In the genomic region with DNA sequence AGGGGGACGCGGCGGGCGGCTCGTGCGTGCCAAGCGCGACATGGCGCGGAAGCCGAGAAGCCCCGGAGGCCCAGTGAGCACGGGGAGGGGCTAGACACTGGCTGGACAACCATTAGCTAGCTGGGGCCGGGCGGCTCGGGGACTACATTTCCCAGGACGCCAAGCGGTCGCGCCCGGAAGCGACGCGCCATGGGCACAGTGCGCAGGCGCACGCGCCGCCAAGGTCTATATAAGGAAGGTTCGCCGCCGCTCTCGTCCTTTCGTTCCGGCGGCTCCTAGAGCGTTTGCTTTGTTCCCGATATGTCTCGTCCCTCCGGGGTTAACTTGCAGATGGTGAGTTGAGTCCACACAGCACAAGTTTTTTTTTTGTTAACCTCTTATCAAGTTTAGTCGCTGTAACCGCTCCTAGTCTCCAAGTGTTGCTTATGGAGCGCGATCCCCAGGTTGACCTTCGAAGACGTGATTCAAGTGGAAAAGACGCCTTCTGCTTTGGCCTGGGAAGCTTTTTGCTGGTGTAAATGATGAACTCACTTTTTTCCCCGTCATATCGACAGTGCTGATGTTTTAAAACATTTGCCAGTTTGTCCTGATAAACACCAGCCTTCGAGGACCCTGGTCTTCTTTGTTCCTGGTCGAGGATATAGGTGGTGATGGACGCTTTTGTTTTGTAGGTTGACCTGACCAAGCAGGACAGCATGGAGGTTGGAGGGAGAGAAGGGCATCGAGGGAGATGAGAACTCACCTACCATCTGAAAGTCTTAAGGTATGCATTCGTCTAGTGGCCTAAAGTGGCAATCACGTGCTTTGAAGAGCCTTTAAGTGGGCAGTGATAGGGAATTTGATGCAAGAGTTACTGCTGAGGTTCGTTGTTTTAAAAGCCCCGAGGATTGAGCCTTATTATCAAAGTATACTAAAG, we compare ENCODE assay signal across 8 mouse cellular contexts. TPM values are rescaled to one million over a fixed set of nuclear protein-coding genes. Genes with fewer than 3 reads are reported as not detected.
A peak's percentile ranks its signal among the peaks of the same experiment; 100 is the strongest.
DNase-seq lines count a peak whose midpoint lies in the region; ATAC-seq and TF ChIP-seq lines count a peak whose summit lies in the region.

A gene (minus strand): TSS at position 51 of the 916 bp plus-strand sequence.

- H3K27ac ChIP-seq in embryonic facial prominence, embryonic 14.5 days (replicated peaks; ENCODE audit: low read depth, low read length): peak within 1 kb of the TSS; percentile 86
- peak within 1 kb of the TSS; percentile 87 for H3K27ac ChIP-seq in limb, embryonic 14.5 days (replicated peaks; ENCODE audit: low read depth, low read length)
- peak within 1 kb of the TSS; percentile 84 for H3K27ac ChIP-seq in midbrain, postnatal 0 days (ENCODE audit: low read depth, low read length)

- peaks cover 16% of the 10 kb centered on the region for H3K4me1 ChIP-seq in embryonic facial prominence, embryonic 14.5 days (ENCODE audit: control insufficient read depth, insufficient read depth, low read length)
- peaks cover 19% of the 10 kb centered on the region for H3K4me1 ChIP-seq in limb, embryonic 14.5 days (ENCODE audit: control insufficient read depth, insufficient read depth, low read length)
- H3K4me1 ChIP-seq in midbrain, postnatal 0 days (ENCODE audit: insufficient read depth, low read length): peaks cover 11% of the 10 kb centered on the region; the same call in 1 of the 2 replicates

- peaks cover 40% of the 10 kb centered on the region for H3K36me3 ChIP-seq in embryonic facial prominence, embryonic 14.5 days (ENCODE audit: control insufficient read depth, insufficient read depth, low read length)
- H3K36me3 ChIP-seq in limb, embryonic 14.5 days (ENCODE audit: control insufficient read depth, insufficient read depth, low read length): peaks cover 25% of the 10 kb centered on the region
- peaks cover 9% of the 10 kb centered on the region for H3K36me3 ChIP-seq in midbrain, postnatal 0 days (ENCODE audit: insufficient read depth, low read length)

- peak; percentile 100 for TF ChIP-seq POLR2A in limb, embryonic 14.5 days (IDR thresholded peaks at IDR 0.05; ENCODE audit: borderline replicate concordance, extremely low read depth, insufficient read depth, insufficient read length)

- DNase-seq in 3134 (ENCODE audit: extremely low read depth, insufficient read length, low spot score): peak; percentile 97
- DNase-seq in adrenal gland, postnatal 4 days (ENCODE audit: low spot score in 2 of 2): peak; percentile 95 to 98
- peak; percentile 97 for DNase-seq in embryonic facial prominence, embryonic 14.5 days (ENCODE audit: low spot score)
- DNase-seq in heart, adult 8-10 months (ENCODE audit: low spot score): peak; percentile 95
- peak; percentile 98 for DNase-seq in kidney, adult 9 months
- peak; percentile 96 for DNase-seq in limb, embryonic 14.5 days (ENCODE audit: low spot score)
- DNase-seq in midbrain, postnatal 0 days (ENCODE audit: low spot score): peak; percentile 96
- DNase-seq in spleen, postnatal 14 days (ENCODE audit: low spot score in 2 of 2): peak; percentile 97 to 98

- WGBS in embryonic facial prominence, embryonic 14.5 days: 1% methylated on average over 48 of the region's 57 CpGs
- under 1% methylated on average over 41 of the region's 57 CpGs for WGBS in limb, embryonic 14.5 days
- under 1% methylated on average over 56 of the region's 57 CpGs for WGBS in midbrain, postnatal 0 days

- ATAC-seq in embryonic facial prominence, embryonic 14.5 days (ENCODE audit: low read depth): peak; percentile 95
- ATAC-seq in limb, embryonic 14.5 days (ENCODE audit: low FRiP score, low read depth): peak; percentile 93
- ATAC-seq in midbrain, postnatal 0 days (ENCODE audit: low FRiP score): peak; percentile 92

- H3K4me3 ChIP-seq in embryonic facial prominence, embryonic 14.5 days (ENCODE audit: low read depth, low read length): peak within 1 kb of the TSS; percentile 67
- H3K4me3 ChIP-seq in limb, embryonic 14.5 days (replicated peaks; ENCODE audit: low read length): peak within 1 kb of the TSS; percentile 89
- H3K4me3 ChIP-seq in midbrain, postnatal 0 days (ENCODE audit: low read depth, low read length): peak within 1 kb of the TSS; percentile 91

- H3K4me2 ChIP-seq in embryonic facial prominence, embryonic 14.5 days (ENCODE audit: low read depth, low read length): peak within 1 kb of the TSS; percentile 91
- peak within 1 kb of the TSS; percentile 70 for H3K4me2 ChIP-seq in limb, embryonic 14.5 days (replicated peaks; ENCODE audit: low read depth, low read length, severe bottlenecking)
- peak within 1 kb of the TSS; percentile 86 for H3K4me2 ChIP-seq in midbrain, postnatal 0 days (ENCODE audit: low read depth, low read length, poor library complexity, severe bottlenecking)

- H3K9ac ChIP-seq in embryonic facial prominence, embryonic 14.5 days (ENCODE audit: low read depth, low read length): peak within 1 kb of the TSS; percentile 89
- H3K9ac ChIP-seq in limb, embryonic 14.5 days (ENCODE audit: low read depth, low read length, severe bottlenecking): peak within 1 kb of the TSS; percentile 92
- H3K9ac ChIP-seq in midbrain, postnatal 0 days (replicated peaks; ENCODE audit: low read length, poor library complexity, severe bottlenecking): peak within 1 kb of the TSS; percentile 93

- H3K9me3 ChIP-seq in embryonic facial prominence, embryonic 14.5 days (ENCODE audit: control insufficient read depth, low read length): no peaks in the 10 kb centered on the region
- no peaks in the 10 kb centered on the region for H3K9me3 ChIP-seq in limb, embryonic 14.5 days (ENCODE audit: control insufficient read depth, low read length)
- H3K9me3 ChIP-seq in midbrain, postnatal 0 days (ENCODE audit: low read length): no peaks in the 10 kb centered on the region

- H3K27me3 ChIP-seq in embryonic facial prominence, embryonic 14.5 days (replicated peaks; ENCODE audit: control insufficient read depth, insufficient read depth, low read length): no peaks in the 10 kb centered on the region
- no peaks in the 10 kb centered on the region for H3K27me3 ChIP-seq in limb, embryonic 14.5 days (ENCODE audit: control insufficient read depth, insufficient read depth, low read length)
- H3K27me3 ChIP-seq in midbrain, postnatal 0 days (ENCODE audit: insufficient read depth, low read length): no peaks in the 10 kb centered on the region

- TF ChIP-seq CTCF in midbrain, postnatal 0 days (IDR thresholded peaks at IDR 0.05): peak; percentile 44

RNA-seq across cellular contexts. Expression of the gene that starts here (rescaled TPM):
- 10 to 100 TPM; 34.1 to 38.3 TPM for total RNA-seq in adrenal gland, postnatal 4 days (2021)
- polyA plus RNA-seq in embryonic facial prominence, embryonic 14.5 days (2014; fragmentation: Nextera tagmentation; extraction: Ambion mirVana): 9.5 and 10.2 TPM in 2 replicates
- 10 to 100 TPM; 29.2 to 47.0 (median 40.3) TPM for total RNA-seq in heart, adult 8-10 months (2022)
- polyA plus RNA-seq in limb, embryonic 14.5 days (2012; rRNA removed): 10.6 and 11.9 TPM in 2 replicates
- polyA plus RNA-seq in limb, embryonic 14.5 days (2014; fragmentation: Nextera tagmentation; extraction: Ambion mirVana): 7.8 and 9.5 TPM in 2 replicates
- 28.4 and 32.2 TPM in 2 replicates for total RNA-seq in midbrain, postnatal 0 days (2014; rRNA removed)
- 4.7 and 6.0 TPM in 2 replicates for polyA plus RNA-seq in midbrain, postnatal 0 days (2015; fragmentation: Nextera tagmentation; extraction: Ambion mirVana)

Comparison
In these comparisons a context has a peak if more than half of its experiments do, and no peak if none do; other contexts are left out.
1. Peak in every context shown above with its lines: DNase-seq, ATAC-seq, H3K4me3 ChIP-seq and H3K27ac ChIP-seq.